Mouse (Mus musculus) G1E (cell line): ENCODE data around the gene Rbm15. TPM values are rescaled to one million over a fixed set of nuclear protein-coding genes. Genes with fewer than 3 reads are reported as not detected.

Experiments
- ATAC-seq: 2 replicates; pipeline ENCODE4 v1.8.0; 2016; ENCODE audit warnings: mild to moderate bottlenecking; ENCODE audit not compliant: insufficient number of reproducible peaks, poor library complexity, low FRiP score, severe bottlenecking; ENCODE audit errors: extremely low read depth
- DNase-seq: peaks from one replicate; pipeline ENCODE4 v3.0.0; 2012; ENCODE audit warnings: low spot score
- H3K27me3 ChIP-seq: 2 replicates; pipeline ENCODE4 v1.6.1; 2012; ENCODE audit warnings: mild to moderate bottlenecking, low read length, inconsistent platforms; ENCODE audit not compliant: insufficient read depth
- H3K36me3 ChIP-seq: replicated peaks from 2 replicates; pipeline ENCODE3; 2012; ENCODE audit warnings: mild to moderate bottlenecking, inconsistent platforms
- H3K4me1 ChIP-seq: 2 replicates; pipeline ENCODE4 v1.6.1; 2012; ENCODE audit warnings: low read depth, low read length, inconsistent platforms, mixed read lengths; ENCODE audit not compliant: insufficient read depth
- H3K4me3 ChIP-seq: 2 replicates; pipeline ENCODE4 v1.5.1; 2012; ENCODE audit warnings: low read depth, mild to moderate bottlenecking, inconsistent platforms, low read length, moderate library complexity, mixed read lengths
- H3K9me3 ChIP-seq: replicated peaks from 2 replicates; pipeline ENCODE4 v1.6.1; 2012; ENCODE audit warnings: inconsistent platforms
- CTCF ChIP-seq: IDR thresholded peaks from 2 replicates; pipeline ENCODE4 v1.5.1; 2012; ENCODE audit warnings: low read depth, low read length, inconsistent platforms, mixed read lengths
- GATA1 ChIP-seq: IDR thresholded peaks from 2 replicates; pipeline ENCODE4 v1.6.1; 2012; ENCODE audit warnings: borderline replicate concordance, low read length, inconsistent platforms, mixed read lengths
- GATA2 ChIP-seq: IDR thresholded peaks from 2 replicates; pipeline ENCODE4 v1.6.1; 2012; ENCODE audit warnings: low read depth, low read length, inconsistent platforms, borderline replicate concordance
- POLR2AphosphoS5 ChIP-seq: IDR thresholded peaks from 2 replicates; pipeline ENCODE4 v1.6.1; 2012; ENCODE audit warnings: low read depth, low read length, inconsistent platforms; ENCODE audit not compliant: insufficient replicate concordance
- TAL1 ChIP-seq: conservative IDR thresholded peaks from 2 replicates; pipeline ENCODE4 v1.6.1; 2012; ENCODE audit warnings: low read depth, low read length, inconsistent platforms, mixed read lengths
- polyA plus RNA-seq: library from polyadenylated mRNA; stranded (reverse); fragments of >175 nt; gene quantifications from 2 replicates; pipeline ENCODE4 v1.2.3, GENCODE M21; 2012
- total RNA-seq, 2 experiments: library from RNA; stranded (forward) in 1 of 2; stranded (reverse) in 1 of 2; fragments of 200-1000 nt in 1 of 2; fragments of >200 nt in 1 of 2; fragmentation: Nextera tagmentation in 1 of 2; gene quantifications; 2 replicates each; pipeline ENCODE4 v1.2.3; 2014 to 2017

The Rbm15 gene
- total and polyA plus RNA-seq, 3 experiments: 5.9 to 105 (median 50.0) TPM

DNA sequence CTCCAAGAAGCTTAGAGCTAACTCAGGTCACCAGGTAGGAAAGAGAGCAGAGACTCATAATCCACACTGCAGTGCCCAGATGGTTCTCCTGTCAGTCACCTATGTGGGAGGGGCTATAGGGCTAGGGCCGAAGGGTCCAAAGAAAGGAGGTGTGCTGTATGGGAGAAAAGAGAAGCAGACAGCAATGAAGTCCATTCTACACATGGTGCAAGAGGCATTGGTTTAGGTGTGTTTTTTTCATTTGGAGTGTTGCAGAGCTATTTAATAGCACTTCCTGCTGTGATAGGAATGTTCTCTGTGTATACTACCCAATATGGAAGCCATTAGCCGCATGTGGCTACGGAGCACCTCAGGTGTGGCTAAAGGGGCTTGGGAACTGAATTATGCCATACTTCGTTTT lies 31.9 kb upstream of the Rbm15 start:
- H3K36me3 ChIP-seq: no peaks in the 10 kb centered on the region
- H3K27me3 ChIP-seq: peaks cover 32% of the 10 kb centered on the region
- TF ChIP-seq TAL1: no peak
- no peaks in the 10 kb centered on the region; the same call in 1 of the 2 replicates for H3K4me1 ChIP-seq
- H3K9me3 ChIP-seq: no peaks in the 10 kb centered on the region
- DNase-seq: no peak
- no peak overlapping the region for H3K4me3 ChIP-seq
- no peak for ATAC-seq

DNA sequence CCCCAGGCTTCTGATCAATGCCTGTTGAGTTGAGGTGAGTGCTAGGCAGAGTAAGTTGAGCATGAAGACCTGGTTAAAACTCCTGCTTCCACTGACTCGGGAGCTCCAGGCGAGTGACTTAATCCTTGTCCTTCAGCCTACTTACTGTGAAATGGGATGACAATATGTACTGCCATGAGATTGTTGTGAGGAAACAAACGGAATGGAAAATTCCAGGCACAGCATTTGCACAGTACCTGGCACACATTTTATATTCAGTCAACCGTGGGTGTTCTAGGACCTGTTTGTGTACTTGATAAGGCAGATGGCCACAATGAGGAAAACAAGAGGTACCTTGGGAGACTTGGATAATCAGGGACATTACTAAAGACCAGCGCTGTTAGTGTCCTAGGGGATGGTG lies 29.9 kb upstream of the Rbm15 start:
- ATAC-seq: no peak
- TF ChIP-seq GATA1 (no peak), TAL1 (no peak), POLR2AphosphoS5 (no peak), CTCF (no peak), GATA2 (no peak)
- peaks cover 45% of the 10 kb centered on the region for H3K27me3 ChIP-seq

DNA sequence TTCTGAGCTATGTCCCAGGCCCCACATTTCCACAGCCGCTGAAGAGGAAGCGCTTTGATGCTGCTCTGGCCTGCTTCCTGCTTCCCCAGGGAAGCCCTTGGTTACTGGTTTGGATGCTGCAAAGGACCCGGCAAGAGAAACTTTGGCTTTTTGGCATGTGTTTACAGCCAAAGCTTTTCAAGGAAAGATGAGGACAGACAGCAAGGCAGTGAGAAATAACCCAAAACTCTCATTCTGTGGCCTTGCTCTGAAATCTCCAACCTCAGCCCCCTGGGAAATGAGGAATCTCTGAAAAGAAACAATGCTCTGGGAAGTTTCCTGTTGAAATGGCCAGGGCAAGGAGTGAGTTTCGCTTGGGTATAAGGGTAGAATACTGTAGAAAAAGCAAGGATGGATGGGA lies 26.9 kb upstream of the Rbm15 start:
- H3K27me3 ChIP-seq: peaks cover 49% of the 10 kb centered on the region
- no peak overlapping the region for H3K4me3 ChIP-seq
- no peaks in the 10 kb centered on the region for H3K9me3 ChIP-seq
- no peaks in the 10 kb centered on the region for H3K36me3 ChIP-seq
- H3K4me1 ChIP-seq: peaks cover 6% of the 10 kb centered on the region
- DNase-seq: no peak
- TF ChIP-seq CTCF (no peak), TAL1 (no peak), POLR2AphosphoS5 (no peak), GATA2 (no peak), GATA1 (no peak)
- no peak for ATAC-seq

More for the DNA sequence above, 29.9 kb upstream of the Rbm15 start:
- Histone ChIP-seq H3K9me3 (no peaks in the 10 kb centered on the region), H3K36me3 (no peaks in the 10 kb centered on the region), H3K4me1 (no peaks in the 10 kb centered on the region; the same call in 1 of the 2 replicates), H3K4me3 (no peak overlapping the region)
- DNase-seq: no peak

DNA sequence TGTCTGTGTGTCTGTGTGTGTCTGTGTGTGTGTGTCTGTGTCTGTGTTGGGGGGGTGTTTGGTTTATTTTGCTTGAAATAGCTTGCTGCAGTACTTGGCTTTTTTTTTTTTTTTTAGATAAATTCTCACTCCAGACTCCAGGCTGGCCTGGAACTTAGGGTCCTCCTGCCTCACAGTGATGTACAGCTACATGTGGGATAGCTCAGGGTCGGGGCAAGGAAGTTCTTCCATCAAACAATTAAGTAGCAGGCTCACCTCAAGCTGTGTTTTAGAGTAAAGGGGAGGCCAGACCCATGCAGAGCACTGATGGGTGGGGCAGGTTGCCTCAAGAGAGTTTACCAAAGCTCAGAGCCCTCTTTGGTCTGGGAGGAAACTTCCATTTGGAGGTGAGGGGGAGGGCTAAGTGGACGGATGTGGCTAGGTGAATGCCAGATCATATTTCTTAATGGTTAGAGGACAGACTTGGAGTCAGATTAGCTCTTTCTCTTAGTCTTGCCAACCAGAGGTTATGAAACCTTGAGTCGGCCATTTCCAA lies 24.3 kb upstream of the Rbm15 start:
- Histone ChIP-seq H3K4me1 (peaks cover 6% of the 10 kb centered on the region), H3K27me3 (peaks cover 57% of the 10 kb centered on the region), H3K4me3 (no peak overlapping the region), H3K9me3 (no peaks in the 10 kb centered on the region), H3K36me3 (no peaks in the 10 kb centered on the region)
- ATAC-seq: no peak
- no peak for DNase-seq
- TF ChIP-seq GATA2 (no peak), GATA1 (no peak), CTCF (no peak), TAL1 (no peak), POLR2AphosphoS5 (no peak)

DNA sequence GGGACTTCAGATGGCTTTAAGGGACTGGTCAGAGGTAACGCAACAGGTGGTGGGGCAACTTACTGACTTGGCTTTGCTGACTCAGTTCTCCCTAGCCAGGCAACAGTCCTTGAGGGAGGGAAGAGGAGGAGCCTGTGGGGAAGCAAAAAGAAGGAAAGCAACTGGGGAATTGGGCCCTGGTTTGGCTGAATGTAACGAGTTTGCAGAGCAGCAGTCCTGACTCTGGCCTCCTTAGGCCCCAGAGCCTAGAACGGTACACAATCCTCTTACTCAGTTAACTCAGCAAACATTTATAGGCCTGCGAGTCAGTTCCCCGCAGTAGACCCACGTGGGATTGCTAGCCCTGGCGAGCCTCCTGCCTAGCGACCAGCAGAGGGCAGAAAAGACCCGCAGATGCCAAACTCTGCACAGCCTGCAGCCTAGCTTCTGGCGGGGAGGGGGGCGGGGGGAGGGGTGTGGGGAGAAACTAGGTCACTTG lies 23.5 kb upstream of the Rbm15 start:
- peak; percentile 53 for DNase-seq
- Histone ChIP-seq H3K36me3 (no peaks in the 10 kb centered on the region), H3K4me3 (no peak overlapping the region), H3K9me3 (no peaks in the 10 kb centered on the region), H3K27me3 (peaks cover 54% of the 10 kb centered on the region), H3K4me1 (peaks cover 6% of the 10 kb centered on the region)
- 0 out of 2 replicates have a peak, but pooled peaks have one; percentile 5 for TF ChIP-seq CTCF
- no peak for TF ChIP-seq GATA2
- peak; percentile 52; the same call in 1 of the 2 replicates for ATAC-seq

DNA sequence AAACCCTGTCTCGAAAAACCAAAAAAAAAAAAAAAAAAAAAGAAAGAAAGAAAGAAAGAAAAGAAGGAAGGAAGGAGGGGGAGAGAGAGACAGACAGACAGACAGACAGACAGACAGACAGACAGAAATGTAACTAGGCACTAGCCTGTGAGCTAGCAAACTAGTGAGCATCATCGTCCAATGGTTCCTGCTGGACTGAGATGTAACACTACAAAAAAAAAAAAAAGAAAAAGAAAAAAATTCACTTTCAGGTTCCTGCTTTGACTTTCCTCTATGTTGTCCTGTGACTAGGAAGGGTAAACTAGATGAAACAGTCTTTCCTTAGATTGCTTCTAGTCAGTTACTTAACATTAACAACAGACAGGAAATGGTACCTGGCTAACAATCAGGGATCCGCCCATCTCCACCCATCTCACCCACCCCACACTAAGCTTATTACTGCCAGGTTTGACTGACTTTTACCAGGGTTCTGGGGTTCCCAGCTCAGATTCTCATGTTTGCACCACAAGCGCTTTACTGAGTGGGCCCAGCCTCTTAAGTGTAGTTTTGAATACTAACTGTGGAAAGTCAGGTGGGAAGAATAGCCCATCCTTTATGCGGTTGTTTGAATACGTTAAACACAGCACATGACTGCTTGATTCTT lies 22.3 kb upstream of the Rbm15 start:
- Histone ChIP-seq H3K27me3 (peaks cover 54% of the 10 kb centered on the region), H3K36me3 (no peaks in the 10 kb centered on the region), H3K4me1 (peaks cover 6% of the 10 kb centered on the region), H3K9me3 (no peaks in the 10 kb centered on the region), H3K4me3 (no peak overlapping the region)
- no peak for TF ChIP-seq CTCF
- no peak for TF ChIP-seq POLR2AphosphoS5
- no peak for TF ChIP-seq TAL1
- TF ChIP-seq GATA1: no peak
- TF ChIP-seq GATA2: no peak
- no peak for ATAC-seq
- DNase-seq: no peak
